Mouse (Mus musculus): Measurements from ENCODE around the gene Pole.
A peak's percentile ranks its signal among the peaks of the same experiment; 100 is the strongest.

- TF ChIP-seq CTCF (IDR thresholded peaks at IDR 0.05; ENCODE audit: extremely low read depth, insufficient read length, insufficient replicate concordance, low read depth, low read length), result peak; percentile 75
- TF ChIP-seq POLR2A (IDR thresholded peaks at IDR 0.05; ENCODE audit: low read depth, low read length), result 0 out of 2 replicates have a peak, but pooled peaks have one; percentile 28
Measured at GRCm38 (mm10) chr5:110269141-110270101, 16.7 kb upstream of the Pole start, which contains the start of gene Pgam5.
